Mouse (Mus musculus) liver, adult 2 months (tissue): ENCODE data around the gene Gm266.

Experiments used
- CTCF ChIP-seq: fragments of 200-500 bp; IDR thresholded peaks from 2 replicates; pipeline ENCODE4 v1.5.1; 2011; ENCODE audit warnings: low read depth, low read length, control low read depth
- POLR2A ChIP-seq: fragments of 200-500 bp; IDR thresholded peaks from 2 replicates; pipeline ENCODE4 v1.6.1; 2011; ENCODE audit warnings: low read length, control low read depth; ENCODE audit not compliant: insufficient read depth; ENCODE audit errors: extremely low read depth

DNA sequence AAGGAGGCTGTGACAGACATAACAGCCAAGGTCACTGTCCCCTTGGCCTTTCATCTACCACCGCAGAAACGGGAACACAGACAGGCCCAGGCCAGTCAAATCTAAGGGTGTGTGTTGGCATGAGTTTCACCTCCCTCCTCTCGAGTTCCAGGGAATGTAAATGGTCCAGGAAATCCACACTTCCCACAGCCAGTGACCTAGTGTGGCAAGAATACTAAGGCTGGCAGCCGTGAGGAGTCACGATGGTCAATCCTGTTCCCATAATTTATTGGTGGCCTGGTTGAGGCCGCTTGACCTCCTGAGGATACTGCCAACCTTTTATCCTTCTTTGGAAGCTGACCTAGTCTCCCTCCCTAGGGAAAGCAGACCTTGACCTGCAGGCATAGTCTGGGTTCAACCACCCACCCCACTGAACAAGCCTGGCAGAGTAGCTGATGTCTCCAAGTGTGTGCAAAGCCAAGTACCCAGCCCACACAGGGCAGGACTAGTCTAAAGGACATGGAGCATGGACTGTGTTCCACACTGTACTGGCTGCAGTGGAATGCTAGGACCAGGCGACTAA lies 28.7 kb upstream of the Gm266 start:
- TF ChIP-seq CTCF, result no peak
- no peak for TF ChIP-seq POLR2A
